Mouse (Mus musculus) testis, adult 2 months (tissue): ENCODE measurements around the gene Tmem231.

Source experiments
- CTCF ChIP-seq: fragments of 200-500 bp; IDR thresholded peaks from 2 replicates; pipeline ENCODE4 v1.5.1; 2012; ENCODE audit warnings: low read depth, mild to moderate bottlenecking, inconsistent platforms, low read length, moderate library complexity; ENCODE audit not compliant: control insufficient read depth, insufficient read depth, insufficient replicate concordance
- POLR2A ChIP-seq: fragments of 200-500 bp; IDR thresholded peaks from 2 replicates; pipeline ENCODE4 v1.6.1; 2012; ENCODE audit warnings: low read depth, mild to moderate bottlenecking, inconsistent platforms, low read length, moderate library complexity; ENCODE audit not compliant: control insufficient read depth

GRCm38 (mm10) chr8:111919663-111920062, 14.0 kb downstream of the Tmem231 start:
- TF ChIP-seq CTCF (no peak), POLR2A (no peak)
